Mouse (Mus musculus) heart, embryonic 12.5 days (tissue): ENCODE results near the gene Tmem143. TPM values are rescaled to one million over a fixed set of nuclear protein-coding genes. Genes with fewer than 3 reads are reported as not detected.
A peak's percentile ranks its signal among the peaks of the same experiment; 100 is the strongest.

Experiments used
- ATAC-seq: fragments of 200-750 bp; cut with Nextera tagmentation; 2 replicates; pipeline ENCODE4 v1.8.0; 2017; ENCODE audit warnings: moderate TSS enrichment, moderate library complexity; ENCODE audit not compliant: insufficient number of reproducible peaks, low FRiP score
- H3K27ac ChIP-seq: fragments of 300-500 bp; sonication (generic); 2 replicates; pipeline ENCODE4 v1.5.1; 2016; ENCODE audit warnings: mild to moderate bottlenecking, moderate library complexity; ENCODE audit not compliant: poor library complexity, severe bottlenecking
- H3K27me3 ChIP-seq: fragments of 300-500 bp; sonication (generic); replicated peaks from 2 replicates; pipeline ENCODE4 v1.6.1; 2016; ENCODE audit warnings: mild to moderate bottlenecking, moderate library complexity
- H3K36me3 ChIP-seq: fragments of 300-500 bp; sonication (generic); 2 replicates; pipeline ENCODE4 v1.6.1; 2016; ENCODE audit warnings: mild to moderate bottlenecking, moderate library complexity
- H3K4me1 ChIP-seq: fragments of 300-500 bp; sonication (generic); replicated peaks from 2 replicates; pipeline ENCODE4 v1.6.1; 2016; ENCODE audit warnings: mild to moderate bottlenecking
- H3K4me2 ChIP-seq: fragments of 300-500 bp; sonication (generic); 2 replicates; pipeline ENCODE4 v1.6.1; 2016; ENCODE audit warnings: mild to moderate bottlenecking, moderate library complexity
- H3K4me3 ChIP-seq: fragments of 300-500 bp; sonication (generic); 2 replicates; pipeline ENCODE4 v1.5.1; 2016; ENCODE audit warnings: mild to moderate bottlenecking
- H3K9ac ChIP-seq: fragments of 300-500 bp; sonication (generic); 2 replicates; pipeline ENCODE4 v1.6.1; 2016; ENCODE audit warnings: mild to moderate bottlenecking, moderate library complexity
- H3K9me3 ChIP-seq: fragments of 300-500 bp; sonication (generic); replicated peaks from 2 replicates; pipeline ENCODE4 v1.6.1; 2016; ENCODE audit warnings: mild to moderate bottlenecking, moderate library complexity
- WGBS: fragments of 180-500 bp; shearing (Covaris S2); methylation state at CpG from one replicate; pipeline ENCODE4 v1.1.7; 2016; 5-methylcytosine and 5-hydroxymethylcytosine counted together
- polyA plus RNA-seq: library from polyadenylated mRNA; unstranded; fragments of >200 nt; fragmentation: Nextera tagmentation; extraction: Ambion mirVana; gene quantifications from 2 replicates; pipeline ENCODE4 v1.2.1, GENCODE M21; 2016

Tmem143 gene
- 5.8 and 7.2 TPM in 2 replicates for polyA plus RNA-seq

DNA sequence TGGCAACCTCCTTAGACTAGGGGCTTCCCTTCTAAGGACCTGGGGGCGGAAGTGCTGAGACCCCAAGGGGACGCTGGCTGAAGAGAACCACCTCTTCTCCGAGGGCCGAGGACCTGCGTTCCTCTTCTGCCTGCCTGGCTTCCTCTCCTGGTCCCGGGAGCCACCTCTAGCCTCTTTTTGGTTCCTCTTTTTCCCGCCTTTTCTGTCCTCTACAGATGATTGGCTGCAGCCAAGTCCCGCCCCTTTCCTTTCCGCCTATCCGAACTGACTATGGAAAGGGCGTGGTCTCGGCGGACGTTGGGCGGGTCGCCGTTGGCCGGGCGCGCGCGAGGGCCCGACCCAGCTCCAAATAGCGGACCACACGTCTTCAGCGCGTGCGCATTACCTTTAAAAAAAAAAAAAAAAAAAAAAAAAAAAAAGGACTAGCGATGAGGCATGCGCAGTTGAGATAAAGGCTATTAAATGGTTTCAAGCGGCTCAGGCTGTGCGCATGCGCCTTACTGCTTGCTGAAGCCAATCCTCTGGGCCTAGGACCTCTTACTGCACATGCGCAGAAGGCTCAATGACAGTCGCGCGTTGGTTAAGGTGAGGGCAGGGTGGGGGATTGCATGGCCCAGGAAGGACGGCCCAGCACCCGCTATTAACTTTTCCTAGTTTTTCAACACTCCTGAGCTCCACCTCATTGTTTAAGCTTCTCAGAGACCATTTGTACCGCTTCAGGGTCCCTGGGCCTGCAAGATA, at the start of gene Tmem143, which contains the start of gene Syngr4:
Gene Tmem143 (plus strand): TSS at position 425 of the 741 bp plus-strand sequence.
Gene Syngr4 (minus strand): TSS at position 198 of the 741 bp plus-strand sequence.
- Histone ChIP-seq H3K4me2 (peak within 1 kb of the TSS; percentile 81), H3K36me3 (no peaks in the 10 kb centered on the region), H3K9ac (peak within 1 kb of the TSS; percentile 82), H3K4me1 (0 out of 2 replicates have a peak, but pooled peaks cover 3% of the 10 kb centered on the region), H3K27me3 (no peaks in the 10 kb centered on the region), H3K4me3 (peak within 1 kb of the TSS; percentile 53), H3K9me3 (no peaks in the 10 kb centered on the region), H3K27ac (peak within 1 kb of the TSS; percentile 50)
- WGBS = under 1% methylated on average over 40 of the region's 40 CpGs
- ATAC-seq = peak; percentile 90

- Histone ChIP-seq H3K4me2 (no peak overlapping the region), H3K4me1 (no peaks in the 10 kb centered on the region), H3K9ac (no peak overlapping the region), H3K36me3 (no peaks in the 10 kb centered on the region), H3K4me3 (no peak overlapping the region), H3K27ac (no peak overlapping the region), H3K27me3 (peaks cover 42% of the 10 kb centered on the region), H3K9me3 (no peaks in the 10 kb centered on the region)
- 30% methylated on average over 6 of the region's 6 CpGs for WGBS
- ATAC-seq = no peak
These were observed 48.2 kb upstream of the Tmem143 start for GRCm38 (mm10) chr7:45848447-45849027.

GRCm38 (mm10) chr7:45850661-45851060, 46.1 kb upstream of the Tmem143 start:
- peaks cover 43% of the 10 kb centered on the region for H3K27me3 ChIP-seq

GRCm38 (mm10) chr7:45853089-45853488, 43.7 kb upstream of the Tmem143 start:
- ATAC-seq = no peak

More at GRCm38 (mm10) chr7:45850661-45851060, 46.1 kb upstream of the Tmem143 start:
- 44% methylated on average over 3 of the region's 3 CpGs for WGBS
- no peak overlapping the region for H3K27ac ChIP-seq
- H3K4me1 ChIP-seq = no peaks in the 10 kb centered on the region
- ATAC-seq = no peak
- H3K9ac ChIP-seq = no peak overlapping the region
- H3K4me2 ChIP-seq = no peak overlapping the region
- H3K9me3 ChIP-seq = no peaks in the 10 kb centered on the region
- H3K36me3 ChIP-seq = no peaks in the 10 kb centered on the region
- no peak overlapping the region for H3K4me3 ChIP-seq

GRCm38 (mm10) chr7:45856950-45857901, 39.5 kb upstream of the Tmem143 start:
- under 1% methylated on average over 30 of the region's 30 CpGs for WGBS
- Histone ChIP-seq H3K27me3 (peaks cover 76% of the 10 kb centered on the region), H3K36me3 (no peaks in the 10 kb centered on the region), H3K27ac (no peak overlapping the region), H3K4me2 (peak overlapping the region; percentile 79), H3K4me1 (peaks cover 15% of the 10 kb centered on the region), H3K4me3 (peak overlapping the region; percentile 42), H3K9me3 (no peaks in the 10 kb centered on the region), H3K9ac (peak overlapping the region; percentile 50)
- peak; percentile 37; the same call in 1 of the 2 replicates for ATAC-seq

More at GRCm38 (mm10) chr7:45853089-45853488, 43.7 kb upstream of the Tmem143 start:
- Histone ChIP-seq H3K4me1 (peaks cover 15% of the 10 kb centered on the region), H3K4me2 (no peak overlapping the region), H3K27me3 (peaks cover 60% of the 10 kb centered on the region), H3K27ac (no peak overlapping the region), H3K9me3 (no peaks in the 10 kb centered on the region), H3K36me3 (no peaks in the 10 kb centered on the region), H3K9ac (no peak overlapping the region), H3K4me3 (no peak overlapping the region)
- WGBS = 79% methylated on average over 12 of the region's 12 CpGs

DNA sequence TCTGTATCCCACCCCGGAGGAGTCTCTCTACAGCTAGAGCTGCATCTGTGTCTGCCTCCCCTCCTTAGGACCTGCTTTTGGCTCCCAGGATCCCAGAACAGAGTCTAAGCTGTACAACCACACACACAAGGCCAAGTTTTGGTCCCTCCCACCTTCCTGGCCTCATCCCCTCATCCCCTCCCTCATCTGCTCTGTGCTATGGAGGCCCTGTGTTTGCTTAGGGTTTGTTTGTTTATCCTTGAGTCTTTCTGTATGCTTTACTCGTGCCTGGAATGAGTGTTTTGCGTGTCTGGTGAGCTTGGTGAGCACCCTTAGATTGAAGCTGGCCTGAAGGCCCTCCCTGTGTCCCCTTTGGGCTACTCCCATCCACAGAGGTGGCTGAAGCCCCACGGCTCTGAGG, 37.7 kb upstream of the Tmem143 start:
- H3K4me3 ChIP-seq = no peak overlapping the region
- peaks cover 15% of the 10 kb centered on the region for H3K4me1 ChIP-seq
- ATAC-seq = no peak
- 54% methylated on average over 4 of the region's 4 CpGs for WGBS
- no peak overlapping the region for H3K27ac ChIP-seq
- H3K27me3 ChIP-seq = peaks cover 83% of the 10 kb centered on the region
- H3K4me2 ChIP-seq = no peak overlapping the region
- H3K36me3 ChIP-seq = no peaks in the 10 kb centered on the region
- H3K9ac ChIP-seq = no peak overlapping the region
- no peaks in the 10 kb centered on the region for H3K9me3 ChIP-seq

DNA sequence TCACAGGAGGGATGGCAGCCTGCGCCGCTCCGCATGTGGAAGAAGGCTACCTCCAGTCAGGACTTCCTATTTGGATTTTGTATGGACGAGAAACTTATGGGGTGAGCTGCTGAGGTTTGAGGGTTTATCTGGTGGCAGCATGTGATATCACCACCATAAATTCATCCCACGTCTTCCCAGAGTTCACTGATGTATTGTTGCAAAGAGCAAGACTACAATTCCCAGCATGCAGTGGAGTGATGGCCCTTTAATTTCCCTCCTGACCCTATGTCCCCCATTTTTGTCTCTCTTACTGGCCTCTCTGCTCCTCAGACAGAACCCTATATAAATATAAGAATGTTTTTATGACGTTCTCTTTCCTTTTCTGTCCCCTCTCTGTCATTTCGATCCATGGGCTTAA, 33.9 kb upstream of the Tmem143 start:
- peaks cover 59% of the 10 kb centered on the region for H3K27me3 ChIP-seq
- ATAC-seq = no peak
- 79% methylated on average over 7 of the region's 7 CpGs for WGBS

GRCm38 (mm10) chr7:45864435-45864834, 32.3 kb upstream of the Tmem143 start:
- peaks cover 59% of the 10 kb centered on the region for H3K27me3 ChIP-seq
- no peak overlapping the region for H3K27ac ChIP-seq
- no peak overlapping the region for H3K4me3 ChIP-seq
- no peaks in the 10 kb centered on the region for H3K36me3 ChIP-seq
- no peak overlapping the region for H3K9ac ChIP-seq
- peaks cover 30% of the 10 kb centered on the region for H3K4me1 ChIP-seq
- H3K4me2 ChIP-seq = no peak overlapping the region
- 54% methylated on average over 3 of the region's 3 CpGs for WGBS
- ATAC-seq = no peak
- no peaks in the 10 kb centered on the region for H3K9me3 ChIP-seq

More for the DNA sequence above, 33.9 kb upstream of the Tmem143 start:
- Histone ChIP-seq H3K9ac (no peak overlapping the region), H3K4me1 (peaks cover 16% of the 10 kb centered on the region), H3K4me2 (no peak overlapping the region), H3K9me3 (no peaks in the 10 kb centered on the region), H3K27ac (no peak overlapping the region), H3K4me3 (no peak overlapping the region), H3K36me3 (no peaks in the 10 kb centered on the region)

- Histone ChIP-seq H3K9me3 (no peaks in the 10 kb centered on the region), H3K9ac (peak overlapping the region; percentile 88), H3K4me3 (peak overlapping the region; percentile 69), H3K36me3 (no peaks in the 10 kb centered on the region), H3K27ac (no peak overlapping the region), H3K4me1 (peaks cover 44% of the 10 kb centered on the region), H3K27me3 (peaks cover 61% of the 10 kb centered on the region), H3K4me2 (peak overlapping the region; percentile 88)
- WGBS = under 1% methylated on average over 117 of the region's 117 CpGs
- peak; percentile 69 for ATAC-seq
These were observed 30.5 kb upstream of the Tmem143 start for GRCm38 (mm10) chr7:45865925-45866910.

DNA sequence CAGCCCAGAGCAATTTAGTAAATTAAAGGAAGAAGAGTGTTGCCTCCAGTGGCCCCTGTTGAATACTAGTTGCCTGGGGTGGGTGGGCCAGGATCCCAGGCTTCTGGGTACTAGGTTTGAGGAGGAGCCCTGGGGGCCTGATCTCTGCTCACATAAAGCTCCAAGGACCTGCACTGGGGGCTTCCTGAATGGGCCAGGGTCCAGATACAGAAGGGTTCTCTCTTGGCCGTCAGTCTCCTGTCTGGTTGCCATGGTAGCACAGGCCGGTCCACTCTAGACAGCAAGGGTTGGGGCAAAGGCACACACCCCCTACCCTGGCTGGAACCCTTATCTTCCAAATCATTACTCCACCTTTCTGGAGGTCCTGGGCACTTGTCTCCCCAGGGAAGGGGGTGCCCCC, 28.9 kb upstream of the Tmem143 start:
- H3K36me3 ChIP-seq = no peaks in the 10 kb centered on the region
- H3K4me1 ChIP-seq = peaks cover 44% of the 10 kb centered on the region
- H3K4me3 ChIP-seq = no peak overlapping the region
- H3K27ac ChIP-seq = no peak overlapping the region
- H3K9ac ChIP-seq = no peak overlapping the region
- ATAC-seq = no peak
- WGBS = 23% methylated on average over 2 of the region's 2 CpGs
- peaks cover 57% of the 10 kb centered on the region for H3K27me3 ChIP-seq
- H3K4me2 ChIP-seq = no peak overlapping the region
- no peaks in the 10 kb centered on the region for H3K9me3 ChIP-seq
